Mouse (Mus musculus) heart, postnatal 4 days (tissue): ENCODE measurements around the gene Bag5. TPM values are rescaled to one million over a fixed set of nuclear protein-coding genes. Genes with fewer than 3 reads are reported as not detected.

Experiments
- DNase-seq: peaks from one replicate; pipeline ENCODE4 v3.0.0; 2021
- total RNA-seq, 2 experiments: library from RNA; stranded (reverse); gene quantifications; 2 replicates each; pipeline ENCODE4 v1.2.3; 2021

The Bag5 gene
- total RNA-seq, 2 experiments from 2014 or later = 29.3 to 32.6 TPM

GRCm38 (mm10) chr12:111696239-111696638, 16.8 kb downstream of the Bag5 start:
- DNase-seq = peak; percentile 82

GRCm38 (mm10) chr12:111694880-111695804, 17.9 kb downstream of the Bag5 start:
- no peak for DNase-seq

GRCm38 (mm10) chr12:111694271-111694781, 18.7 kb downstream of the Bag5 start:
- DNase-seq = no peak

GRCm38 (mm10) chr12:111693341-111694270, 19.5 kb downstream of the Bag5 start:
- DNase-seq = no peak

- DNase-seq = no peak
Measured at GRCm38 (mm10) chr12:111692899-111693298, 20.2 kb downstream of the Bag5 start.

- no peak for DNase-seq
Measured at GRCm38 (mm10) chr12:111691346-111691872, 21.6 kb downstream of the Bag5 start.

- no peak for DNase-seq
Measured at GRCm38 (mm10) chr12:111689426-111689825, 23.6 kb downstream of the Bag5 start.

GRCm38 (mm10) chr12:111688069-111688428, 25.0 kb downstream of the Bag5 start:
- no peak for DNase-seq

- DNase-seq = peak; percentile 89
Measured at GRCm38 (mm10) chr12:111687350-111688068, 25.5 kb downstream of the Bag5 start.

GRCm38 (mm10) chr12:111686390-111686789, 26.7 kb downstream of the Bag5 start:
- no peak for DNase-seq

GRCm38 (mm10) chr12:111682806-111683205, 30.3 kb downstream of the Bag5 start:
- no peak for DNase-seq

- DNase-seq = peak; percentile 20
Measured at GRCm38 (mm10) chr12:111682003-111682402, 31.1 kb downstream of the Bag5 start.

- DNase-seq = no peak
Measured at GRCm38 (mm10) chr12:111681305-111681704, 31.8 kb downstream of the Bag5 start.

GRCm38 (mm10) chr12:111680661-111681060, 32.4 kb downstream of the Bag5 start:
- no peak for DNase-seq

GRCm38 (mm10) chr12:111678997-111679396, 34.1 kb downstream of the Bag5 start:
- DNase-seq = peak; percentile 5

- DNase-seq = peak; percentile 17
Measured at GRCm38 (mm10) chr12:111678670-111678933, 34.5 kb downstream of the Bag5 start.

GRCm38 (mm10) chr12:111677882-111678669, 35.0 kb downstream of the Bag5 start, which contains the start of gene Trmt61a:
Trmt61a (plus strand) TSS chr12:111678105.
- peak; percentile 94 for DNase-seq

GRCm38 (mm10) chr12:111677421-111677820, 35.6 kb downstream of the Bag5 start:
- peak; percentile 55 for DNase-seq

GRCm38 (mm10) chr12:111675797-111676580, 37.1 kb downstream of the Bag5 start:
- no peak for DNase-seq

- DNase-seq = no peak
Measured at GRCm38 (mm10) chr12:111674850-111675486, 38.1 kb downstream of the Bag5 start.
